Mouse (Mus musculus): ENCODE results near the gene Rps23.
A peak's percentile ranks its signal among the peaks of the same experiment; 100 is the strongest.
"Not testable (repeated sequence)": the region's sequence is repeated elsewhere in the genome, so short reads cannot be mapped to it uniquely, and the experiment has no call there.

Gene Rps23

GRCm38 (mm10) chr13:90922751-90923612 lies at the start of gene Rps23:
Gene Rps23, plus strand, starts transcription at chr13:90922958.
- peak; percentile 89 for DNase-seq (ENCODE audit: low spot score)

DNA sequence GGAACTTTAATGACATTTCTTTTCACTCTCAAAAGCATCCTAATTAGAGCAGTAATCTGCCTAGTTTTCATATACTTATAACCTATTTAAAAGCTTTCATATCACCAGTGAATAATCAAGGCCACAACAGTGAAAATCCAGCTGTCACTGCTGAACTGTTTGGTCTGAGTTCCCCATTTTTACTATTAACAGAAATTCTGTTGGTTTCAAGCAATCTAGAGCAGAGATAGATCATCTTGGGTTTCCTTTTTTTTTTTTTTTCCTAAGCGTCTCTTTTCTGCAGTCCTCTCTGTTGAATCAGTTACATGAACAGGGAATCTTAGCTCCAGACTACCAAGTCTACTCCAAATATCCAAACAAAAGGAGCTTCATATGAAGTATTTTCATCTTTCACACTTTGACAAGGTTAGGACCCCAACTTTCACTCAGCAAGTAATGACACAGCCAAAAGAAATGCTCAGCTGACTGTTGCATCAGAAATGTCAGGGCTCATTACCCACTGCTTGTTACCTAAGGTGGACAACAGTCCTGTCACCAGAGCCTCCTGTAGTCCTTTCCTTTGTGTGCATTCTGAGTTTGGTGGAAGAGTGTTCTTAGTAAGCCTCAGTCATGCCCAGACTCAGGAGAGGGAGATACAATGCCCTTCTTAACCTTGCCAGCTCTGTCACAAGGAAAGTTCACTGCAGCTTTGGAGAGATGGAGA lies 40.9 kb upstream of the Rps23 start:
- no peak for DNase-seq (ENCODE audit: low spot score)

GRCm38 (mm10) chr13:90885856-90886532 lies 36.8 kb upstream of the Rps23 start:
- DNase-seq (ENCODE audit: low spot score): peak; percentile 6

- peak; percentile 51 for DNase-seq (ENCODE audit: low spot score)
These were observed 36.2 kb upstream of the Rps23 start for GRCm38 (mm10) chr13:90886568-90886983.

DNA sequence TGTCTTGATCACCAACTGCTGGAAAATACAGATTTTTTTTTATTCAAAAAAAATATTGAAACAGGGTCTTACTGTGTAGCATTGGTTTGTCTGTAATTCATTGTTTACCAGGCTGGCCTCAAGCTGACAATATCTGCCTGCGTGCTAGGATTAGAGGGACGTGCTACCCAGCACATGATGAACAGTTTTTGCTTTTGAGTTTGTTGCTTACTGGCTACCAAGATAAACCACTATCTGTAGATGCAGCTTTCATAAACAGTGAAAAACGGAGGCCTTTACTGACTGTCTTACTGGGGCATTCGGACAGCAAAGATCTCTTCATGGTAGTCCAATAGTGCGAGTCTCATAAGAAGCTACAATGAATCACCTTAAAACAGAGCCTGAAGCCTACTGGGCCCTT lies 32.6 kb upstream of the Rps23 start:
- DNase-seq (ENCODE audit: low spot score): no peak

- DNase-seq (ENCODE audit: low spot score): no peak
These were observed 27.9 kb upstream of the Rps23 start for GRCm38 (mm10) chr13:90894819-90895218.

GRCm38 (mm10) chr13:90896098-90896497 lies 26.7 kb upstream of the Rps23 start:
- DNase-seq (ENCODE audit: low spot score): no peak

- no peak for DNase-seq (ENCODE audit: low spot score)
These were observed 25.9 kb upstream of the Rps23 start for GRCm38 (mm10) chr13:90896821-90897220.

DNA sequence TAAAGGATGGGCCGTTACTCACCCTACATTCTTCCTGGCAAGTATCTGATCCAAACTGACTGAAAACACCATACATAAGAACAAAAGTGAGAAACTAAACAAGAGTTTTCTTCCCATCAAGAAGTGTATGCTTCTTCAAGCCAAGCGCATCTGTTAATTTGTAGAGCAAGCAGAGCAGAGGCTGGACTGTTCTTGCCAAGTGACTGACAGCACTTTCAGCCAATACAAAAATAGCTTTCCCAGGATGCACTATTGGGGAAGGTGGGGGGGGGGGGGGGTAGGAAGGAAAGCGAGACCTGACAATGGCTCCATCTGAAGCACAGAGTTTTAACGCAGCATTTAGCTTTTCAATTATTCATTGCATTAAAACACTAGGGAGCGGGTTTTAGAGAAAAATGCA lies 17.6 kb upstream of the Rps23 start, which contains the start of gene Atp6ap1l:
Gene Atp6ap1l, minus strand, starts transcription at position 180 of the 400 bp plus-strand sequence.
- peak; percentile 37 for DNase-seq (ENCODE audit: low spot score)

GRCm38 (mm10) chr13:90907376-90907775 lies 15.4 kb upstream of the Rps23 start:
- DNase-seq (ENCODE audit: low spot score): no peak

GRCm38 (mm10) chr13:90912760-90913674 lies 9.7 kb upstream of the Rps23 start:
- DNase-seq (ENCODE audit: low spot score): no peak

GRCm38 (mm10) chr13:90913675-90914192 lies 9.0 kb upstream of the Rps23 start:
- DNase-seq (ENCODE audit: low spot score): no peak

DNA sequence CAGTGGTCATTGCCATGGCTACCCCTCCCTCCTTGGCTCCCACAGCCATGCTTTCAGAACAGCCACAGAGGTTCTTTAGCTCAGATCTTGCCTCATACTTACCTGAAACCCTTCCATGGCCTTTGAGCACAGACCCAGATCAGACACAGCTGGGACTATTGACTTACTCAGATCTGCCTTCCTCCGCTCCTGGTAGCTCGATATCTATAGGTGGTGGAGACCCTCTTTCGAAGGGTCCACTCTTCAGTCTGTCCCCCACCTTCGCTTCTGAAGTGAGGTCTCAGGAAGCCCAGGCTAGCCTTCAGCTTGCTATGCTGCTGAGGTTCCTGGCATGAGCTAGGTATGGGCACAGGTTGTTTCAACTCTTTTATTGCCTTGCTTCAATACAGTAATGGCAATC lies 8.0 kb upstream of the Rps23 start:
- no peak for DNase-seq (ENCODE audit: low spot score)

DNA sequence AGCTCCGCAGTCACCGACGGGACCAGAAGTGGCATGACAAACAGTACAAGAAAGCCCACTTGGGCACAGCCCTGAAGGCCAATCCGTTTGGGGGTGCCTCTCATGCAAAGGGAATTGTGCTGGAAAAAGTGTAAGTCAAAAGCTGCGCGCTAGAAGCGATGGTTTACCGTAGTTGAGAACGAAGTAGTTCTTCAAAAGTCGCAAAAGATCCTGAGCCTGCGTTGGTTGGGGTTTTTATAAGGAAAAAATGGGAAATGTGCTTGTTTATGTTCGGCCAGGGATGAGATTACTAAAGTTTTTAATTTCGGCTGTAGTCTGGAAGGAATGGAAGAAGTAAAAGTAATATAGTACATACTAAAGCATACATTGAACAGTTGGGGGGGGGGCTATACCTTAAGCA lies 859 bp downstream of the Rps23 start:
- DNase-seq (ENCODE audit: low spot score): not testable (repeated sequence)

- DNase-seq (ENCODE audit: low spot score): no peak
These were observed 1.3 kb downstream of the Rps23 start for GRCm38 (mm10) chr13:90924072-90924471.

- no peak for DNase-seq (ENCODE audit: low spot score)
These were observed 2.4 kb downstream of the Rps23 start for GRCm38 (mm10) chr13:90925191-90925590.

- DNase-seq (ENCODE audit: low spot score): no peak
These were observed 3.5 kb downstream of the Rps23 start for GRCm38 (mm10) chr13:90926125-90926765.

GRCm38 (mm10) chr13:90926938-90927633 lies 4.3 kb downstream of the Rps23 start:
- no peak for DNase-seq (ENCODE audit: low spot score)

GRCm38 (mm10) chr13:90928266-90928665 lies 5.5 kb downstream of the Rps23 start:
- DNase-seq (ENCODE audit: low spot score): not testable (repeated sequence)

GRCm38 (mm10) chr13:90929847-90930246 lies 7.1 kb downstream of the Rps23 start:
- DNase-seq (ENCODE audit: low spot score): no peak

Measured in testis, postnatal 14 days (tissue).